Mouse (Mus musculus) G1E (cell line): ENCODE measurements at regions not wholly inside any gene's neighbourhood (a gene's known extent, or its start where the extent isn't known, plus 50 kb on each side); places are given as distances from the start of the nearest gene placed in this dataset.

ENCODE experiments used
- CTCF ChIP-seq: IDR thresholded peaks from 2 replicates; pipeline ENCODE4 v1.5.1; 2012; ENCODE audit warnings: low read depth, low read length, inconsistent platforms, mixed read lengths
- GATA1 ChIP-seq: IDR thresholded peaks from 2 replicates; pipeline ENCODE4 v1.6.1; 2012; ENCODE audit warnings: borderline replicate concordance, low read length, inconsistent platforms, mixed read lengths
- GATA2 ChIP-seq: IDR thresholded peaks from 2 replicates; pipeline ENCODE4 v1.6.1; 2012; ENCODE audit warnings: low read depth, low read length, inconsistent platforms, borderline replicate concordance
- POLR2AphosphoS5 ChIP-seq: IDR thresholded peaks from 2 replicates; pipeline ENCODE4 v1.6.1; 2012; ENCODE audit warnings: low read depth, low read length, inconsistent platforms; ENCODE audit not compliant: insufficient replicate concordance

GRCm38 (mm10) chr5:105976076-105976475 lies 99.7 kb downstream of the Zfp326 start:
- TF ChIP-seq CTCF: no peak
- no peak for TF ChIP-seq GATA1
- no peak for TF ChIP-seq POLR2AphosphoS5
- TF ChIP-seq GATA2: no peak
